Mouse (Mus musculus): ENCODE measurements around the gene Tal1. TPM values are rescaled to one million over a fixed set of nuclear protein-coding genes. Genes with fewer than 3 reads are reported as not detected.

Tal1 gene
- total RNA-seq (2014; rRNA removed) (0.37 and 0.67 TPM in 2 replicates), polyA plus RNA-seq (2012; rRNA removed) (0.44 and 0.50 TPM in 2 replicates)

GRCm38 (mm10) chr4:115056371-115056920, at the start of gene Tal1:
Tal1 (plus strand) TSS chr4:115056426.
- H3K27me3 ChIP-seq (ENCODE audit: control insufficient read depth, insufficient read depth, low read length) = peaks cover 37% of the 10 kb centered on the region
- DNase-seq (ENCODE audit: extremely low read depth, low read depth, low spot score) = no peak
- H3K27ac ChIP-seq (replicated peaks; ENCODE audit: insufficient read depth, low read depth, low read length) = peak within 1 kb of the TSS; percentile 57
- H3K9ac ChIP-seq (ENCODE audit: low read depth, low read length) = peak within 1 kb of the TSS; percentile 43
- H3K4me3 ChIP-seq (ENCODE audit: insufficient read depth, low read depth, low read length) = peak within 1 kb of the TSS; percentile 60
- TF ChIP-seq CTCF (IDR thresholded peaks at IDR 0.05; ENCODE audit: low read depth, low read length) (no peak), POLR2A (IDR thresholded peaks at IDR 0.05; ENCODE audit: extremely low read depth, insufficient read depth, low read length) (no peak)
- H3K4me1 ChIP-seq (ENCODE audit: control insufficient read depth, insufficient read depth, low read length) = peaks cover 5% of the 10 kb centered on the region; the same call in 1 of the 2 replicates
- no peaks in the 10 kb centered on the region for H3K36me3 ChIP-seq (ENCODE audit: control insufficient read depth, insufficient read depth, low read length)
- no peaks in the 10 kb centered on the region for H3K79me2 ChIP-seq (ENCODE audit: control insufficient read depth, insufficient read depth, low read length)
- 3% methylated on average over 60 of the region's 60 CpGs for WGBS

GRCm38 (mm10) chr4:115014276-115014675, 42.0 kb upstream of the Tal1 start:
- Histone ChIP-seq H3K4me3 (ENCODE audit: insufficient read depth, low read depth, low read length) (no peak overlapping the region), H3K4me1 (ENCODE audit: control insufficient read depth, insufficient read depth, low read length) (no peaks in the 10 kb centered on the region), H3K27me3 (ENCODE audit: control insufficient read depth, insufficient read depth, low read length) (no peaks in the 10 kb centered on the region), H3K36me3 (ENCODE audit: control insufficient read depth, insufficient read depth, low read length) (no peaks in the 10 kb centered on the region), H3K27ac (replicated peaks; ENCODE audit: insufficient read depth, low read depth, low read length) (no peak overlapping the region), H3K79me2 (ENCODE audit: control insufficient read depth, insufficient read depth, low read length) (no peaks in the 10 kb centered on the region), H3K9ac (ENCODE audit: low read depth, low read length) (no peak overlapping the region)
- TF ChIP-seq CTCF (IDR thresholded peaks at IDR 0.05; ENCODE audit: low read depth, low read length) (no peak), POLR2A (IDR thresholded peaks at IDR 0.05; ENCODE audit: extremely low read depth, insufficient read depth, low read length) (no peak)
- 89% methylated on average over 3 of the region's 3 CpGs for WGBS
- DNase-seq (ENCODE audit: extremely low read depth, low read depth, low spot score) = no peak

GRCm38 (mm10) chr4:115019997-115020396, 36.2 kb upstream of the Tal1 start:
- WGBS = 95% methylated on average over 3 of the region's 3 CpGs
- Histone ChIP-seq H3K9ac (ENCODE audit: low read depth, low read length) (no peak overlapping the region), H3K4me1 (ENCODE audit: control insufficient read depth, insufficient read depth, low read length) (no peaks in the 10 kb centered on the region), H3K79me2 (ENCODE audit: control insufficient read depth, insufficient read depth, low read length) (no peaks in the 10 kb centered on the region), H3K27ac (replicated peaks; ENCODE audit: insufficient read depth, low read depth, low read length) (no peak overlapping the region), H3K4me3 (ENCODE audit: insufficient read depth, low read depth, low read length) (no peak overlapping the region), H3K27me3 (ENCODE audit: control insufficient read depth, insufficient read depth, low read length) (no peaks in the 10 kb centered on the region), H3K36me3 (ENCODE audit: control insufficient read depth, insufficient read depth, low read length) (no peaks in the 10 kb centered on the region)
- TF ChIP-seq CTCF (IDR thresholded peaks at IDR 0.05; ENCODE audit: low read depth, low read length) = no peak
- TF ChIP-seq POLR2A (IDR thresholded peaks at IDR 0.05; ENCODE audit: extremely low read depth, insufficient read depth, low read length) = no peak
- DNase-seq (ENCODE audit: extremely low read depth, low read depth, low spot score) = no peak

GRCm38 (mm10) chr4:115035043-115035442, 21.2 kb upstream of the Tal1 start:
- Histone ChIP-seq H3K4me1 (ENCODE audit: control insufficient read depth, insufficient read depth, low read length) (no peaks in the 10 kb centered on the region), H3K27me3 (ENCODE audit: control insufficient read depth, insufficient read depth, low read length) (no peaks in the 10 kb centered on the region), H3K27ac (replicated peaks; ENCODE audit: insufficient read depth, low read depth, low read length) (no peak overlapping the region), H3K9ac (ENCODE audit: low read depth, low read length) (no peak overlapping the region), H3K4me3 (ENCODE audit: insufficient read depth, low read depth, low read length) (no peak overlapping the region), H3K36me3 (ENCODE audit: control insufficient read depth, insufficient read depth, low read length) (no peaks in the 10 kb centered on the region), H3K79me2 (ENCODE audit: control insufficient read depth, insufficient read depth, low read length) (no peaks in the 10 kb centered on the region; the same call in 1 of the 2 replicates)
- DNase-seq (ENCODE audit: extremely low read depth, low read depth, low spot score) = no peak
- 38% methylated on average over 6 of the region's 6 CpGs for WGBS
- TF ChIP-seq CTCF (IDR thresholded peaks at IDR 0.05; ENCODE audit: low read depth, low read length) (no peak), POLR2A (IDR thresholded peaks at IDR 0.05; ENCODE audit: extremely low read depth, insufficient read depth, low read length) (no peak)

- TF ChIP-seq POLR2A (IDR thresholded peaks at IDR 0.05; ENCODE audit: extremely low read depth, insufficient read depth, low read length) (no peak), CTCF (IDR thresholded peaks at IDR 0.05; ENCODE audit: low read depth, low read length) (peak; percentile 70)
- WGBS = 48% methylated on average over 4 of the region's 4 CpGs
- H3K9ac ChIP-seq (ENCODE audit: low read depth, low read length) = no peak overlapping the region
- H3K36me3 ChIP-seq (ENCODE audit: control insufficient read depth, insufficient read depth, low read length) = no peaks in the 10 kb centered on the region
- H3K27ac ChIP-seq (replicated peaks; ENCODE audit: insufficient read depth, low read depth, low read length) = no peak overlapping the region
- H3K79me2 ChIP-seq (ENCODE audit: control insufficient read depth, insufficient read depth, low read length) = no peaks in the 10 kb centered on the region; the same call in 1 of the 2 replicates
- no peaks in the 10 kb centered on the region for H3K27me3 ChIP-seq (ENCODE audit: control insufficient read depth, insufficient read depth, low read length)
- peak; percentile 22 for DNase-seq (ENCODE audit: extremely low read depth, low read depth, low spot score)
- H3K4me1 ChIP-seq (ENCODE audit: control insufficient read depth, insufficient read depth, low read length) = no peaks in the 10 kb centered on the region
- no peak overlapping the region for H3K4me3 ChIP-seq (ENCODE audit: insufficient read depth, low read depth, low read length)
These were observed 18.0 kb upstream of the Tal1 start for GRCm38 (mm10) chr4:115038242-115038641.

- H3K4me3 ChIP-seq (ENCODE audit: insufficient read depth, low read depth, low read length) = no peak overlapping the region
- H3K9ac ChIP-seq (ENCODE audit: low read depth, low read length) = no peak overlapping the region
- 81% methylated on average over 3 of the region's 3 CpGs for WGBS
- no peak for DNase-seq (ENCODE audit: extremely low read depth, low read depth, low spot score)
- H3K79me2 ChIP-seq (ENCODE audit: control insufficient read depth, insufficient read depth, low read length) = no peaks in the 10 kb centered on the region
- no peak for TF ChIP-seq POLR2A (IDR thresholded peaks at IDR 0.05; ENCODE audit: extremely low read depth, insufficient read depth, low read length)
- TF ChIP-seq CTCF (IDR thresholded peaks at IDR 0.05; ENCODE audit: low read depth, low read length) = no peak
- H3K36me3 ChIP-seq (ENCODE audit: control insufficient read depth, insufficient read depth, low read length) = no peaks in the 10 kb centered on the region
- H3K27ac ChIP-seq (replicated peaks; ENCODE audit: insufficient read depth, low read depth, low read length) = no peak overlapping the region
- H3K27me3 ChIP-seq (ENCODE audit: control insufficient read depth, insufficient read depth, low read length) = no peaks in the 10 kb centered on the region; the same call in 1 of the 2 replicates
- H3K4me1 ChIP-seq (ENCODE audit: control insufficient read depth, insufficient read depth, low read length) = no peaks in the 10 kb centered on the region
These were observed 10.6 kb upstream of the Tal1 start for GRCm38 (mm10) chr4:115045621-115046020.

Data from liver, adult 2 months (tissue).